Mouse (Mus musculus) intestine, embryonic 15.5 days (tissue): ENCODE data around the gene Tgfbr3l. TPM values are rescaled to one million over a fixed set of nuclear protein-coding genes. Genes with fewer than 3 reads are reported as not detected.

Experiments
- ATAC-seq: fragments of 200-750 bp; cut with Nextera tagmentation; 2 replicates; pipeline ENCODE4 v1.8.0; 2017; ENCODE audit warnings: moderate TSS enrichment, moderate library complexity
- H3K27ac ChIP-seq: fragments of 300-500 bp; sonication (generic); 2 replicates; pipeline ENCODE4 v1.5.1; 2015; ENCODE audit warnings: mild to moderate bottlenecking, inconsistent platforms
- H3K27me3 ChIP-seq: fragments of 300-500 bp; sonication (generic); replicated peaks from 2 replicates; pipeline ENCODE4 v1.6.1; 2015; ENCODE audit warnings: inconsistent platforms
- H3K36me3 ChIP-seq: fragments of 300-500 bp; sonication (generic); 2 replicates; pipeline ENCODE4 v1.6.1; 2015; ENCODE audit warnings: inconsistent platforms
- H3K4me1 ChIP-seq: fragments of 300-500 bp; sonication (generic); replicated peaks from 2 replicates; pipeline ENCODE4 v1.6.1; 2015; ENCODE audit warnings: inconsistent platforms
- H3K4me2 ChIP-seq: fragments of 300-500 bp; sonication (generic); replicated peaks from 2 replicates; pipeline ENCODE4 v1.6.1; 2015; ENCODE audit warnings: mild to moderate bottlenecking, inconsistent platforms
- H3K4me3 ChIP-seq: fragments of 300-500 bp; sonication (generic); replicated peaks from 2 replicates; pipeline ENCODE4 v1.5.1; 2015; ENCODE audit warnings: inconsistent platforms
- H3K9ac ChIP-seq: fragments of 300-500 bp; sonication (generic); 2 replicates; pipeline ENCODE4 v1.6.1; 2015; ENCODE audit warnings: inconsistent platforms
- H3K9me3 ChIP-seq: fragments of 300-500 bp; sonication (generic); 2 replicates; pipeline ENCODE4 v1.6.1; 2016; ENCODE audit warnings: inconsistent platforms
- WGBS: fragments of 180-500 bp; shearing (Covaris S2); methylation state at CpG from one replicate; pipeline ENCODE4 v1.1.7; 2015; 5-methylcytosine and 5-hydroxymethylcytosine counted together
- polyA plus RNA-seq: library from polyadenylated mRNA; unstranded; fragments of >200 nt; fragmentation: Nextera tagmentation; extraction: Ambion mirVana; gene quantifications from 2 replicates; pipeline ENCODE4 v1.2.1, GENCODE M21; 2015

The Tgfbr3l gene
- polyA plus RNA-seq, 1 experiment from 2014 or later, result 2.3 TPM

- Histone ChIP-seq H3K9me3 (no peaks in the 10 kb centered on the region), H3K4me1 (no peaks in the 10 kb centered on the region), H3K4me2 (no peak overlapping the region), H3K27me3 (no peaks in the 10 kb centered on the region), H3K36me3 (peaks cover 17% of the 10 kb centered on the region), H3K9ac (no peak overlapping the region), H3K27ac (no peak overlapping the region), H3K4me3 (no peak overlapping the region)
- no peak for ATAC-seq
- WGBS, result 91% methylated on average over 5 of the region's 5 CpGs
Measured at GRCm38 (mm10) chr8:4292738-4293137, 44.7 kb downstream of the Tgfbr3l start.

- no peak for ATAC-seq
- H3K36me3 ChIP-seq, result peaks cover 38% of the 10 kb centered on the region
- 86% methylated on average over 4 of the region's 4 CpGs for WGBS
Measured at GRCm38 (mm10) chr8:4297822-4298221, 49.8 kb downstream of the Tgfbr3l start.

More at GRCm38 (mm10) chr8:4297822-4298221, 49.8 kb downstream of the Tgfbr3l start:
- no peak overlapping the region for H3K4me3 ChIP-seq
- H3K27me3 ChIP-seq, result no peaks in the 10 kb centered on the region
- no peak overlapping the region for H3K9ac ChIP-seq
- H3K4me1 ChIP-seq, result no peaks in the 10 kb centered on the region
- H3K27ac ChIP-seq, result no peak overlapping the region
- no peaks in the 10 kb centered on the region for H3K9me3 ChIP-seq
- no peak overlapping the region for H3K4me2 ChIP-seq

Other genes with a start within 250 kb of the Tgfbr3l start
- gene Cd209f, start 142.4 kb upstream of the Tgfbr3l start, polyA plus RNA-seq, result not detected in 2 replicates
- not detected in 2 replicates for gene Cd209g, start 114.1 kb upstream of the Tgfbr3l start, polyA plus RNA-seq
- 18.9 and 19.3 TPM in 2 replicates for gene Evi5l, start 81.6 kb upstream of the Tgfbr3l start, polyA plus RNA-seq
- 3.9 and 4.3 TPM in 2 replicates for gene Prr36, start 30.8 kb upstream of the Tgfbr3l start, polyA plus RNA-seq
- gene Lrrc8e, start 21.4 kb upstream of the Tgfbr3l start, polyA plus RNA-seq, result 2.2 and 2.8 TPM in 2 replicates
- 24.1 and 25.3 TPM in 2 replicates for gene Map2k7, start 9.5 kb upstream of the Tgfbr3l start, polyA plus RNA-seq
- 0.34 and 0.87 TPM in 2 replicates for gene Gm49320, start 9.3 kb upstream of the Tgfbr3l start, polyA plus RNA-seq
- 46.0 and 46.2 TPM in 2 replicates for gene Snapc2, start 4.9 kb downstream of the Tgfbr3l start, polyA plus RNA-seq
- gene Ctxn1, start 11.1 kb downstream of the Tgfbr3l start, polyA plus RNA-seq, result 63.1 and 63.9 TPM in 2 replicates
- gene Timm44, start 27.7 kb downstream of the Tgfbr3l start, polyA plus RNA-seq, result 65.8 and 69.7 TPM in 2 replicates
- gene Ccl25, start 77.0 kb downstream of the Tgfbr3l start, polyA plus RNA-seq, result 88.5 and 103 TPM in 2 replicates
- 201 and 230 TPM in 2 replicates for gene Elavl1, start 77.2 kb downstream of the Tgfbr3l start, polyA plus RNA-seq
- gene Cers4, start 244.8 kb downstream of the Tgfbr3l start, polyA plus RNA-seq, result 18.3 and 19.2 TPM in 2 replicates